Mouse (Mus musculus) limb, embryonic 13.5 days (tissue): Measurements from ENCODE around the gene Gm45785. TPM values are rescaled to one million over a fixed set of nuclear protein-coding genes. Genes with fewer than 3 reads are reported as not detected.

Experiments used
- ATAC-seq: fragments of 200-750 bp; cut with Nextera tagmentation; 2 replicates; pipeline ENCODE4 v1.8.0; 2017; ENCODE audit warnings: low read depth, moderate number of reproducible peaks, moderate TSS enrichment; ENCODE audit not compliant: low FRiP score
- H3K27ac ChIP-seq: fragments of 300-500 bp; sonication (generic); 2 replicates; pipeline ENCODE4 v1.5.1; 2015; ENCODE audit warnings: inconsistent platforms, mild to moderate bottlenecking, moderate library complexity
- H3K27me3 ChIP-seq: fragments of 300-500 bp; sonication (generic); 2 replicates; pipeline ENCODE4 v1.6.1; 2015; ENCODE audit warnings: mild to moderate bottlenecking, inconsistent platforms
- H3K36me3 ChIP-seq: fragments of 300-500 bp; sonication (generic); 2 replicates; pipeline ENCODE4 v1.6.1; 2015; ENCODE audit warnings: inconsistent platforms, mild to moderate bottlenecking, moderate library complexity
- H3K4me1 ChIP-seq: fragments of 300-500 bp; sonication (generic); 2 replicates; pipeline ENCODE4 v1.6.1; 2015; ENCODE audit warnings: inconsistent platforms
- H3K4me2 ChIP-seq: fragments of 300-500 bp; sonication (generic); replicated peaks from 2 replicates; pipeline ENCODE4 v1.6.1; 2015; ENCODE audit warnings: inconsistent platforms, mild to moderate bottlenecking, moderate library complexity
- H3K4me3 ChIP-seq: fragments of 300-500 bp; sonication (generic); 2 replicates; pipeline ENCODE4 v1.5.1; 2015; ENCODE audit warnings: moderate library complexity, mild to moderate bottlenecking, inconsistent platforms
- H3K9ac ChIP-seq: fragments of 300-500 bp; sonication (generic); 2 replicates; pipeline ENCODE4 v1.6.1; 2015; ENCODE audit warnings: mild to moderate bottlenecking, inconsistent platforms
- H3K9me3 ChIP-seq: fragments of 300-500 bp; sonication (generic); 2 replicates; pipeline ENCODE4 v1.6.1; 2016; ENCODE audit warnings: inconsistent platforms
- WGBS: fragments of 180-500 bp; shearing (Covaris S2); methylation state at CpG from one replicate; pipeline ENCODE4 v1.1.7; 2015; 5-methylcytosine and 5-hydroxymethylcytosine counted together
- polyA plus RNA-seq: library from polyadenylated mRNA; unstranded; fragments of >200 nt; fragmentation: Nextera tagmentation; extraction: Ambion mirVana; gene quantifications from 2 replicates; pipeline ENCODE4 v1.2.1, GENCODE M21; 2015

Gm45785 gene
- polyA plus RNA-seq, 1 experiment from 2014 or later, result not detected

GRCm38 (mm10) chr7:140840750-140841735 is 15.1 kb downstream of the Gm45785 start:
- Histone ChIP-seq H3K4me2 (no peak overlapping the region), H3K36me3 (no peaks in the 10 kb centered on the region), H3K27ac (no peak overlapping the region), H3K4me1 (peaks cover 5% of the 10 kb centered on the region; the same call in 1 of the 2 replicates), H3K9ac (no peak overlapping the region), H3K27me3 (peaks cover 55% of the 10 kb centered on the region), H3K4me3 (no peak overlapping the region), H3K9me3 (no peaks in the 10 kb centered on the region)
- ATAC-seq, result no peak
- WGBS, result 36% methylated on average over 19 of the region's 19 CpGs

GRCm38 (mm10) chr7:140839556-140839955 is 16.6 kb downstream of the Gm45785 start:
- Histone ChIP-seq H3K9me3 (no peaks in the 10 kb centered on the region), H3K27ac (no peak overlapping the region), H3K27me3 (peaks cover 55% of the 10 kb centered on the region), H3K4me1 (no peaks in the 10 kb centered on the region), H3K4me2 (no peak overlapping the region), H3K4me3 (no peak overlapping the region), H3K9ac (no peak overlapping the region), H3K36me3 (no peaks in the 10 kb centered on the region)
- 53% methylated on average over 5 of the region's 5 CpGs for WGBS
- no peak for ATAC-seq

- no peak overlapping the region for H3K4me2 ChIP-seq
- ATAC-seq, result no peak
- no peaks in the 10 kb centered on the region for H3K4me1 ChIP-seq
- no peak overlapping the region for H3K27ac ChIP-seq
- WGBS, result 83% methylated on average over 9 of the region's 9 CpGs
- H3K9me3 ChIP-seq, result no peaks in the 10 kb centered on the region
- H3K9ac ChIP-seq, result 0 out of 2 replicates have a peak overlapping the region, but pooled peaks have one; percentile 19
- peaks cover 28% of the 10 kb centered on the region for H3K27me3 ChIP-seq
- no peaks in the 10 kb centered on the region for H3K36me3 ChIP-seq
- H3K4me3 ChIP-seq, result no peak overlapping the region
These were observed 19.7 kb downstream of the Gm45785 start for GRCm38 (mm10) chr7:140836243-140837115.

- no peak overlapping the region for H3K4me3 ChIP-seq
- no peak overlapping the region for H3K27ac ChIP-seq
- H3K9me3 ChIP-seq, result no peaks in the 10 kb centered on the region
- peaks cover 20% of the 10 kb centered on the region for H3K27me3 ChIP-seq
- no peaks in the 10 kb centered on the region for H3K36me3 ChIP-seq
- ATAC-seq, result no peak
- 78% methylated on average over 2 of the region's 2 CpGs for WGBS
- no peak overlapping the region for H3K9ac ChIP-seq
- no peaks in the 10 kb centered on the region for H3K4me1 ChIP-seq
- no peak overlapping the region for H3K4me2 ChIP-seq
These were observed 20.4 kb downstream of the Gm45785 start for GRCm38 (mm10) chr7:140835758-140836087.

GRCm38 (mm10) chr7:140834968-140835757 is 21.0 kb downstream of the Gm45785 start, which contains the start of gene Urah:
Gene Urah, plus strand, starts transcription at chr7:140835018.
- no peak within 1 kb of the TSS for H3K4me2 ChIP-seq

GRCm38 (mm10) chr7:140833341-140833740 is 22.8 kb downstream of the Gm45785 start:
- no peak overlapping the region for H3K4me3 ChIP-seq
- no peak overlapping the region for H3K4me2 ChIP-seq
- WGBS, result 82% methylated on average over 4 of the region's 4 CpGs
- no peak for ATAC-seq
- no peaks in the 10 kb centered on the region for H3K4me1 ChIP-seq
- H3K9ac ChIP-seq, result no peak overlapping the region
- no peaks in the 10 kb centered on the region for H3K36me3 ChIP-seq
- no peaks in the 10 kb centered on the region for H3K9me3 ChIP-seq
- no peaks in the 10 kb centered on the region; the same call in 1 of the 2 replicates for H3K27me3 ChIP-seq
- no peak overlapping the region for H3K27ac ChIP-seq

More at GRCm38 (mm10) chr7:140834968-140835757, 21.0 kb downstream of the Gm45785 start, which contains the start of gene Urah:
- Histone ChIP-seq H3K27ac (no peak within 1 kb of the TSS), H3K9me3 (no peaks in the 10 kb centered on the region), H3K4me1 (no peaks in the 10 kb centered on the region), H3K36me3 (no peaks in the 10 kb centered on the region), H3K4me3 (no peak within 1 kb of the TSS), H3K9ac (no peak within 1 kb of the TSS), H3K27me3 (peaks cover 15% of the 10 kb centered on the region)
- WGBS, result 43% methylated on average over 20 of the region's 20 CpGs
- no peak for ATAC-seq

GRCm38 (mm10) chr7:140831447-140831846 is 24.7 kb downstream of the Gm45785 start:
- no peaks in the 10 kb centered on the region; the same call in 1 of the 2 replicates for H3K27me3 ChIP-seq
- H3K27ac ChIP-seq, result no peak overlapping the region
- no peaks in the 10 kb centered on the region for H3K4me1 ChIP-seq
- ATAC-seq, result no peak
- 73% methylated on average over 6 of the region's 6 CpGs for WGBS
- H3K4me2 ChIP-seq, result no peak overlapping the region
- no peaks in the 10 kb centered on the region for H3K36me3 ChIP-seq
- no peaks in the 10 kb centered on the region for H3K9me3 ChIP-seq
- no peak overlapping the region for H3K4me3 ChIP-seq
- H3K9ac ChIP-seq, result no peak overlapping the region

GRCm38 (mm10) chr7:140828171-140828881 is 27.8 kb downstream of the Gm45785 start:
- Histone ChIP-seq H3K36me3 (no peaks in the 10 kb centered on the region), H3K4me2 (no peak overlapping the region), H3K27me3 (no peaks in the 10 kb centered on the region; the same call in 1 of the 2 replicates), H3K9ac (no peak overlapping the region), H3K27ac (no peak overlapping the region), H3K4me1 (no peaks in the 10 kb centered on the region), H3K4me3 (no peak overlapping the region), H3K9me3 (no peaks in the 10 kb centered on the region)
- 44% methylated on average over 8 of the region's 8 CpGs for WGBS
- ATAC-seq, result no peak

- no peak for ATAC-seq
- Histone ChIP-seq H3K4me1 (peaks cover 3% of the 10 kb centered on the region; the same call in 1 of the 2 replicates), H3K4me3 (no peak overlapping the region), H3K9me3 (no peaks in the 10 kb centered on the region), H3K27me3 (no peaks in the 10 kb centered on the region), H3K4me2 (no peak overlapping the region), H3K9ac (no peak overlapping the region), H3K27ac (no peak overlapping the region), H3K36me3 (no peaks in the 10 kb centered on the region)
- WGBS, result 94% methylated on average over 4 of the region's 4 CpGs
These were observed 33.4 kb downstream of the Gm45785 start for GRCm38 (mm10) chr7:140822731-140823130.

GRCm38 (mm10) chr7:140821653-140822329 is 34.3 kb downstream of the Gm45785 start, which contains the start of gene Zfp941:
Gene Zfp941, minus strand, starts transcription at chr7:140822178.
- Histone ChIP-seq H3K27ac (no peak within 1 kb of the TSS), H3K4me3 (peak within 1 kb of the TSS; percentile 57), H3K4me1 (peaks cover 3% of the 10 kb centered on the region; the same call in 1 of the 2 replicates), H3K9me3 (no peaks in the 10 kb centered on the region), H3K27me3 (no peaks in the 10 kb centered on the region), H3K4me2 (peak within 1 kb of the TSS; percentile 80), H3K9ac (peak within 1 kb of the TSS; percentile 58), H3K36me3 (no peaks in the 10 kb centered on the region)
- ATAC-seq, result peak; percentile 76
- WGBS, result 2% methylated on average over 21 of the region's 21 CpGs
